Mouse (Mus musculus): ENCODE measurements around the gene Nos1ap.

Gene Nos1ap

GRCm38 (mm10) chr1:170466099-170467009 is 123.3 kb downstream of the Nos1ap start:
- DNase-seq (ENCODE audit: low read depth, low spot score): no peak

DNA sequence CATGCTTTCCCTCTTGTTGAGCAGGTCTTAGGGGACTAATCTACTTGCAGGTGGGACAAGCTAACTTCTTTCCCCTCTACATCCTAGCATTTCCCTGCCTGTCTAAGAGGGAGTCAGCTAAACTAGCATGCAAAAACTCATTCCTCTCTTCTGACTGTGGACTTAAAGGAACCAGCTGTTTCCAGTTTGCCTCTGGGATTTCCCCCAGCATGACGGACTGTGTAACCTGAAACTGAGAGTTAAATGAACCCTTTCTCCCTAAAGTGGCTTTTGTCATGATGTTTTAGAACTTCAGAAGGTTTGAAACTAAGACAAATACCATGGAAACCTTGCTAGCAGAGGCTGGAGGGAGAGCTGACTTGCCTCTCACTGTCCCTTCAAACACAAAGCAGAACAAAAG is 127.5 kb downstream of the Nos1ap start:
- DNase-seq (ENCODE audit: low read depth, low spot score): no peak

GRCm38 (mm10) chr1:170459896-170460602 is 129.6 kb downstream of the Nos1ap start:
- no peak for DNase-seq (ENCODE audit: low read depth, low spot score)

DNA sequence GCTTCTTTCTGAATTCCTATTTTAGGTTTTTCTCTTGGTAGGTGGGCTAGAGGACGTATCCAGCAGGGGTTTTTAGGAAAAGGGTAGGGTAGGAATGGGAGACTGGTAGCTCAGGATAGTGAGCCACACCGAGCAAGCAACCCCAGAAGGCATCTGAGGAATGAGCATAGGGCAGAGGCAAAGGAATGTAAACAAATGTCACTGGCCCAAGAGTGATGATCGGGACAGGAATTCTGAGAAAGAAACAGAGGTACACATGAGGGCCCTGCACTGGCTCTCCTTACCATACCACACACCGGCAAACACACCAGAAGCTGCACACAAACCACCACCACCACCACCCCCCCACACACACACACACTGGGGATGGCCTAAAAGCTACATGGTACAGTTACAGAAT is 132.0 kb downstream of the Nos1ap start:
- DNase-seq (ENCODE audit: low read depth, low spot score): no peak

DNA sequence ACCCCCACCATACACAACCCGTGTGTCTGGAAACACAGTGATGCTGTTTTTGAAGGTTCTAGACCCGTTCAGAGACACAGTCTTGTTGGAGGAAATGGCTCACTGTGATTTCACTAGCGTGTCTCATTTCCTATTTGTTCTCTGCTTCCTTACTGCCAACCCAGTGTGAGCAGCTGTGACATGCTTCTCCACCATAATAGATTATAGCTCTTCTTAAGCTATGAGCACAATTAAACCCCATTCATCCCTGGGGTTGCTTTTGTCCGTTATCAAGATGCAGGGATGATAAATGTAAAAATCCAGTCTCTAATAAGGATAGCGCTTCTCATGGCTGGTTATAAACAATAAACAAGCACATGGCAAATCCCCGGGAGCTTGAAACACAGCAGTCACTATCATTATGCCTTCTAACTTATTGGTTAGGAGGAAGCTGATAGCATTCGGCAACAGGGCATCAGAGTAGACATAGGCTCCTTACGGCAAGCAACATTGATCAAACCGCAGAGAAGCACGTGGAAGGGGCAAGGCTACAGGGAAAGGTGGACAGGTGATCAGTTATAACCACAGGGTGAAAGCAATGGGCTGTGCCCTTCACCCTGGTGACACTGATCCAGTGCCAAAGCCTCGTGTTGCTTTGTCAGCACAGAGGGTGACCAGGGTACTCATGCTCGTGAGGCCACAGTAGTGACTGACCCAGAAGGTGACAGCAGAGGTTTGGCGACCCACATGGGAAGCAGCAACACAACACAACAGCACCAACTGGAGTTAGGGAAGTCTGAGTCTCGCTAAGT is 133.6 kb downstream of the Nos1ap start:
- no peak for DNase-seq (ENCODE audit: low read depth, low spot score)

GRCm38 (mm10) chr1:170455387-170455786 is 134.3 kb downstream of the Nos1ap start:
- DNase-seq (ENCODE audit: low read depth, low spot score): no peak

DNA sequence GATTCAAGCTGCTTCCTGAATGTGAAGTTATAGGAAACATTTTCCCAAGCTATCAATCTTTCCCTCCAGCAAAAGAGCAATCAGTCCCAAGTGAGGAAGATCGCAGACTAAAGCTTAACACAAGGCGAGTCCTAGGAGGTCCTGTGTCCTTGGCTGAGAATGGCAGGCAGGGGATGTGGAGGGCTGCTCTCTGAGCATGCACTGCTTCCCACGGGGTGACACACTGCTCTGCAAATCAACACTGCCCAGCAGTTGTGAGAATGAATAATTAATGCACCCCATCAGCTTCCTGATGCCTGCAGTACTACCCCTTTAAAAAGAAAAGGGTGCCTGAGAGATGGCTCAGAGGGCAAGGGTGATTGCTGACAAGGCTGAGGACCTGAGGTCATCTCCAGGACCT is 136.2 kb downstream of the Nos1ap start:
- no peak for DNase-seq (ENCODE audit: low read depth, low spot score)

DNA sequence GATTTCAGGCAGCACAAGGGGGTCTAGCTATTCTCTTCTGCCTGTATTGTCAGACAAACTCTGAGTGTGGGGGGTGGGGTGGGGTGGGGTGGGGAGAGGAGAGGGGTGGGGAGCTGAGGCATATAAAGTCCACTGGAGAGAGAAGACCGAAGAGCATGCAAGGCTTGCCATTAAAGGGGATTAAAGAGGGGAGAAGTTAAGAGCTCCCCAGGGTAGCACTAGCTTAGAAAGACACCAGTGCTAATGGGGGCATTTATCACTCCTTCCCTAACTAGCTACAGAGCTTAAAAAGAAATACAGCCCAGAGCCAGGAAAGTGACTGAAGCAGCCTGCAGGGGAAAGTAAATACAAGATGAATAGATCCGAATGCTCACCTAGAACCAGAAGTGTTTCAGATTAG is 141.4 kb downstream of the Nos1ap start:
- no peak for DNase-seq (ENCODE audit: low read depth, low spot score)

- DNase-seq (ENCODE audit: low read depth, low spot score): no peak
Observed at GRCm38 (mm10) chr1:170445458-170445857, 144.2 kb downstream of the Nos1ap start.

GRCm38 (mm10) chr1:170440367-170440766 is 149.3 kb downstream of the Nos1ap start:
- DNase-seq (ENCODE audit: low read depth, low spot score): no peak

DNA sequence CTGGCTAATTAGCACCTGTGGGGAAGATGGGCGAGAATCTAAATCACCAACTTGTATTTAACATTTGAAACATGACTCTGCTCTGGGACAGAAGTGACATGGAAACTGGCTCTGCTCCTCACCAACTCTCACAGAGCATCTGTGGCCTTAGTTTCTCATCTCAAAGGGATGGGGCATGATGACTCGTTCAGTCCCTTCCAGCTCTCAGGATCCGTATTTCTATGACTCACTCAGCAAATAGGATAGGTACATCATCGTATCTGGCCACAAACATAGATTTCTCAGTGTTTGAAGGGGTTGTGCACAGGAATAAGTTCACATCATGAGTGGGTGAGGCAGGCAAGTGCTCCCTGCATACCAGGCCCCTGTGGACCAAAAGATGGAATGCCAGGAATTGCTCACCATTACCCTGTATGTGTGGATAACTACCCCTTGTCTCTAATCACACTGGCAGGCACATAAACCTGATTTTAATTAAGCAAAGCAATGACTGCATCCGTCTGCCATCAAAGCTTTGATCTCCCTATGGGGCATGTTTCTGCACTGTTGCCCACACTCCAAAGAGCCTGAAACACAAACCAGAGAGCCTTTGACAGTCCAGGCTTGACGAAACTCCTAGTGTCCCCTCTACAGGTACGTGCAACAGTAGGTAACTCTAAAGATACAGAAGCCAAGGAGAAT is 151.1 kb downstream of the Nos1ap start:
- DNase-seq (ENCODE audit: low read depth, low spot score): no peak

DNA sequence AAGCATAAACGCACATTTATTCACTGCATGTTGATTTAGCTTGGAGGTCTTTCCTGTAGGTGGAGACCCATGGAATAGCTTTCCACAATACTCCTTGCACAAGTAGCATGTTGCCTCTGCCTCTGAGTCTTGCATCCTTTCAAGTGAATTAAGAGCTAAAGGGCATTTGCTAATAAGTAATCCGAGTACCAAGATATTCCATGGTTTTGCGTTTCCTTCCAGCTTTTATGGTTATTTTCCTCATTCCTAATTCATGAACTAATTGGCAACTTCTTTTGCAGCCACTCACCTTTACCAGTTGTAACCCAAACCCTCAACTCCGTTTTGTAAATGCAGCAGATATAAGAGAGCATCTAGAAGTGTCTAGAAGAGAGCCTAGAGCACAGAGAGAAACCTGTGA is 155.5 kb downstream of the Nos1ap start:
- no peak for DNase-seq (ENCODE audit: low read depth, low spot score)

GRCm38 (mm10) chr1:170433661-170434060 is 156.0 kb downstream of the Nos1ap start:
- no peak for DNase-seq (ENCODE audit: low read depth, low spot score)

- DNase-seq (ENCODE audit: low read depth, low spot score): no peak
Observed at GRCm38 (mm10) chr1:170432288-170432687, 157.4 kb downstream of the Nos1ap start.

GRCm38 (mm10) chr1:170431312-170431711 is 158.3 kb downstream of the Nos1ap start:
- no peak for DNase-seq (ENCODE audit: low read depth, low spot score)

DNA sequence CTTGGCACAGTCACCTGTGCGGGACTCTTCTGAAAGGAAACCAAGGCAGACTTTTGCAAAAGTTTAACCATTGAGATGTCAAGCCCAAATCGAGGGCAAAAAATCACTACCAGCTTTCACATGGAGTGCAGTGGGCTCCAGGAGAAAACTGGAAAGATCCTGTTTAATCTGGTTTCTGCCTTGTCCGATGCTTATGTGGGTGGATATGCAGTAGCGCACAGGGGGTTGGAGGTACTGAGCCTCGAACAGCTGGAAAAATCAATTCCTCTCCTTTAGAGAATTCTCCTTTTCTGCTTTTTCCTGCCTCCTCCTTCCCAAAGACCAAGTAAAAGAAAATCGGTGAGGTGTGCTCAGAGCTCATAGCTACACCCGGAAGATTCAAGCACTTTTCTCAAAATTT is 159.0 kb downstream of the Nos1ap start:
- no peak for DNase-seq (ENCODE audit: low read depth, low spot score)

GRCm38 (mm10) chr1:170429656-170430055 is 160.0 kb downstream of the Nos1ap start:
- DNase-seq (ENCODE audit: low read depth, low spot score): no peak

- no peak for DNase-seq (ENCODE audit: low read depth, low spot score)
Observed at GRCm38 (mm10) chr1:170428141-170428540, 161.5 kb downstream of the Nos1ap start.

DNA sequence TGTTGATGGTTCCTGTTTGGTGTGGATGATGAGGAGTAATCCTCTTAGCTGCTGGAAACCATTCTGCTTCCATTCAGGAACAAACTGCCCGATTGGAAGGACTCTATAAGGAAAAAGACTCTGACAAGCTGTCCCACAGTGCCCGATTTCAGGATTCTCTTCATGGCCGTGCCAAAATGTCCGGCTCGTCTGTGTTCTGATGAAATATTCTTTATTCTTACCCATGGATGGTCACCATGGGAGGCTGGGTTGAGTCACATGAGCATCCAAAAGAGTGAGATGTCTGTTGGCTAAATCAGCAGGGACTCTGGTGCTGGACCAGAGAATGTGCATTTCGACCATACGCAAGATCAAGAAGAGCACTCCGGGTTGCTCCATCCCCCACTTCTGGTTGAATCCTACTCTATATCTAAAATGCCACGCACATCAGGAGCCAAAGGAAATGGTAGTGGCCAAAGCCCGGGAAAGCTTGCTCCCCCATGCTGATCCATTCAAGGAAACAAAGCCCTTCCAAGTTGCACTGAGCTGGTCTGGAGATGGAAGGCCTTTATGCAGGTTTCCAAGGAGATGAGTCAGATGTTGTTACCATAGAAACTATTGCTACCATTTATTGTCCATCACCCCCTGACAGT is 165.3 kb downstream of the Nos1ap start:
- no peak for DNase-seq (ENCODE audit: low read depth, low spot score)

DNA sequence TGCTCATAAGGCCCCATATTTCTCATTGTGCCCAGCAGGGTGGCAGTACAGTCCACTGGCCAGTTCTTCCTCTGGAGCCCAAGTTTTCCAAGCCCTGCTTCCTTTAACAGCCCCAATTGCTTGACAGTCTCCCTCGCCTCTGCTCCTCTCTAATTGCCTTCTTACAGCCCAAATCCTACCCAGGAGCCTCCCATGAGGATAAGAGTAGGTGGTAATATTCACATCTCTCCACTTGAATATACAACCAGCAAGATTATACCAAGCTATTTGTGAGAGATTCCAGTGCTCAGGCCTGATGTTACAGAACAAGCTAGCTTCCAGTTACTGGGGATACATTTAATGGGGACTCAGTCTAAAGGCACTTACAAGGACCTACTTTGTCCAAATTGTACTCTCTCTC is 166.6 kb downstream of the Nos1ap start:
- no peak for DNase-seq (ENCODE audit: low read depth, low spot score)

DNA sequence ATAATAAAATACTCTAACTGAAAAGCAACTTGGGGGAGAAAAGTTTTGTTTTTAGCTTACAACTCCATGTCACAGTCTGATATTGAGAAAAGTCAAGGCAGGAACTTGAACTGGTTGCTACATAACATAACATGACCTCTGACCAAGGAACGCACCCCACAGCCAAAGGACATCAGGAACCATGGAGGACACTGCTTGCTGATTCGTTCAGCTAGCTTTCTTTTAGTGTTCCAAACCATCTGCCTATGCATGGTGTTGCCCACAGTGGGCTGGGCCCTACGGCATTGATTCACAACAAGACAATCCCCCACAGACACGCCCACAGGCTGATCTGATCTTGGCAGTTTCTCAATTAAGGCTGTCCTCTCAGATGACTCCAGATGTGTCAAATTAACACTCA is 167.5 kb downstream of the Nos1ap start:
- no peak for DNase-seq (ENCODE audit: low read depth, low spot score)

Data from skeletal muscle tissue, adult 2 months (tissue).